In the genomic region with DNA sequence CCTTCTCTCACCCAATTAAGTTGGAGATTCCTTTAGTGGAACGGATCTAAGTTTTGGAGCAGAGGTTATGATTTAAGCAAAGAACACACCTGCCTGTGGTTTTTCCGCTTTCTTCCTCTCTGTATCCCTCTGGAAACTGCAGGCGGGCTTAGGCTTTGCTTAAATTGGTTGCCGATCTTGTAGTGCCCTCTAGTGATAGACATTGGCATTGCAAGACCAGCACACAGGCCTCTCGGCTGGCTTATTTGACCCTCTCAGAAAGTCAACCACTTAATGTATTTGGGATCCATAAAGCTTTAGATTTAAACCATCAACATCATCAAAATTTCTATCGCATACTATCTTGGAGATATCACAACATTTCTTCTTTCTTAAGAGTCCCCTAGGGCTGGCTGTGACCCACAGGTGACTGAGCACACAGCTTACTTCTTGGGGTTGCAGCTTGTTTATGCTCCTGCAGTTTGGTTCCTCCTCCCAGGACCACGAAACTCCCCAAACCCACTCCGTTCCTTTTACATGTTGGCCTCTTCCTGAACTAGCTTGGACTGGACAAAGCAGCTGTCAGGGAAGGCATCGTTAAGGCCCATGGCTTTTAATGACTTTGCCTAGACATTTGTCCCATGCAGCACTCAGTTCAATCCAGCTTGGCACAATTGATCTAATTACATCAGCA, we compare ENCODE assay signal across 8 mouse cellular contexts.
DNase-seq lines count a peak whose midpoint lies in the region; ATAC-seq lines count a peak whose summit lies in the region.

No protein-coding gene starts in this region.

- peak overlapping the region; percentile 25 for H3K4me2 ChIP-seq in hindbrain, embryonic 12.5 days (replicated peaks)

- no peak overlapping the region for H3K4me3 ChIP-seq in hindbrain, embryonic 12.5 days

- no peaks in the 10 kb centered on the region for H3K9me3 ChIP-seq in hindbrain, embryonic 12.5 days (replicated peaks)

- no peak overlapping the region for H3K9ac ChIP-seq in hindbrain, embryonic 12.5 days

- no peak overlapping the region for H3K27ac ChIP-seq in hindbrain, embryonic 12.5 days

- DNase-seq in R1 (ENCODE audit: low read depth, low spot score) = peak; percentile 79
- peak; percentile 84 for DNase-seq in cerebellum, adult 9-10 months
- peak; percentile 81 to 83 for DNase-seq in layer of hippocampus, postnatal 10 days (ENCODE audit: low spot score in 2 of 2)
- peak; percentile 91 for DNase-seq in lung, postnatal 36 days
- peak; percentile 70 for DNase-seq in retina, postnatal 7 days (ENCODE audit: low read depth, low spot score)

- peaks cover 3% of the 10 kb centered on the region; the same call in 1 of the 2 replicates for H3K27me3 ChIP-seq in hindbrain, embryonic 12.5 days

- no peaks in the 10 kb centered on the region for H3K36me3 ChIP-seq in hindbrain, embryonic 12.5 days

- H3K4me1 ChIP-seq in hindbrain, embryonic 12.5 days = peaks cover 5% of the 10 kb centered on the region

- peak; percentile 87 for ATAC-seq in frontal cortex, adult (ENCODE audit: low TSS enrichment)
- ATAC-seq in hindbrain, embryonic 12.5 days (ENCODE audit: low FRiP score) = peak; percentile 81
- no peak for ATAC-seq in inflammation-experienced regulatory T-cells, adult 6 months

- WGBS in hindbrain, embryonic 12.5 days = 19% methylated on average over 9 of the region's 9 CpGs
